Mouse (Mus musculus) kidney, postnatal 14 days (tissue): Measurements from ENCODE around the gene Osbpl10.

ENCODE experiments used
- DNase-seq: peaks from one replicate; pipeline ENCODE4 v3.0.0; 2022; ENCODE audit warnings: mixed read lengths

Gene Osbpl10

DNA sequence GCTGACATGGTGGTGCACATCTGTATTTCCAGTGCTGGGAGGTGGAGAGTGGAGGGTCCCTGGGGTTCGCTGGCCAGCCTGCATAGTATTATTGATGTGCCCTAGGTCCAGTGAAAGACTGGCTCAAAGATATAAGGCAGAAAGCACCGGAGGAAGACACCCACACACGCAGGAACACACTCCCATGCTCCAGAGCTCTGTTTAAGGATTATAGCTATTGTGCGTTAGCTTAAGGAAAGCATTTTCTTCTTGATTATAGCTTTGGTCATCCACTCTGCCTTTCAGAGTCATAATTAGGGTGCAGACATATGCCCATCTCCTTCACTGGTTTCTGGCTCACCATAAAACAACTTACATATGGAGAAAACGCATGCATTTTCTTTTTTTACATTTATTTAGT lies 200.8 kb downstream of the Osbpl10 start:
- no peak for DNase-seq

DNA sequence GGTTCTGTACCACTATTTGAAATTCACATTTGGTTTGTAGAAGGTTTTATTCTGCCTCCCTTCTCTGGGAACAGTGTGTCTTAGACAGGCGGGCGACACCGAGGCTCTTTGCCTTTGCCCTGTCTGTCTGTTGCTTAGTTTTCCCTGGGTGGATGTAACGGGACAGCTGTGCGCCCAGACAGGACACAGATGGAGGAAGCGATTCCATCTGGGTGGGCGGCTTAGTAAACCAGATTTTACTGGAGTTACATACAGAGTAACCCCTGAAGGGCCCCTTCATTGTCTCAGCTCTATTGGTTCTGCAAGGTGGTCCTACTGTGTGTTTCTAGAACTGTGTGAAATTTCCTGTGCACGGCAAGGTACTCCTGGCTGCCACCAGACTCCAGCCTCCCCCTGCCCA lies 201.6 kb downstream of the Osbpl10 start:
- no peak for DNase-seq

DNA sequence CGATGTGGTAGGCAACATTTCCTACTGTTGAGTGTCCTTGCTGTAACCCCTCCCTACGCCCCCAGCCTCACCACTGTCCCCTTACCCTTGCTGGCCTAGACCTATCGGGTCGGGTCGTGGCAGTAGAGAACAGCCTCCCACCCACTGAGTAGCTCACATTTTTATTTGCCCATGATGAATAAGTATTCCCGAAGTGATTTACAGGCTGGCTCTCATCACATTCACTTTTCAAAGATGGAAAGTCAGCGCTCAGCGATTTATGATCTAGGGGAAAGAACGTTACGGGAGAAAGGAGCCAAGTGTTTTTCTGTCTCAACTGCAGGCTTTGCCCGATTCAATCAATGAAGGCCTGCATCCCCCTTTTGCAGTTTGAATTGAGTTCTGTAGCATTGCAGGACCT lies 208.0 kb downstream of the Osbpl10 start:
- no peak for DNase-seq

DNA sequence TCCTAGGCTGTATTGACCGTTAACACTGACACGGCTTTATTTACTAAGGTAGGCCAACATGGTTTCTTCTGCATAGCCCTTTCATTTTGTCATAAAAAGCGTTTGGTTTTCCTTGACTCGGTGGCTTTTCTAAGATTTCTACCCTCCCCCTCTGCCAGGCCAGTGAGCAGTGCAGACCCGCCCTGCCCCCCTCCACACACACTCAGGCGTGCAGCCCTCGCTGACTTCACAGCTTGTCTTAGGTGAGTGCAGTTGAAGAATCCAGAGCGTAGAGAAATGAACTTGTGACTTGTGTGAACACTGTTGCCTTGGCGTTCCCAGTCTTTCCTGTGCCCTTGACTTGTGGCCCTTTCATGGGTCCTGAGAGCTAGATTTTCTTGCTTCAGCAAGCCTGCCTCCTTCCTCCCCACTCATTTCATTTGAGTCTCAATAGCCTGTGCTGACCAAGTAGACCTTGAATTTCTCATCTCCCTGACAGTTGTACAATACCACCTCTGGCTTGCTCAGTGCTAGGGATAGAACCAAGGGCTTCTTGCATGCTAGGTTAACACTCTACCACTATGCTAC lies 212.1 kb downstream of the Osbpl10 start:
- peak; percentile 8 for DNase-seq

DNA sequence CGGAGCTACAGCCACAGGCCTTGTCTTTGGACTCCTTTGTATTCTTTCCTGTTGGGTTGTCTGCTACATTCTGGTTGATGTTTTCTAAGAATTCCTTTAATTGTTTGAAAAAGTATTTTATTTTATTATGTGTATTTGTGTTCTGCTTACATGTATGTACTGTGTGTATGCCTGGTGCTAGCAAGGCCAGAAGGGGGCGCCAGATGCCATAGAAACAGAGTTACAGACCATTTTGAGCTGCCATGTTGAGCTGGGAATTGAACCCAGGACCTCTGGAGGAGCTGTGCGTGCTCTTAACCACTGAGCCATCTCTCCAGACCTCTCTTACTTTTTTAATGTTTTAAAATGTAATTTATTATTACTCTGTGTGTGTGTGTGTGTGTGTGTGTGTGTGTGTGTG lies 214.5 kb downstream of the Osbpl10 start:
- DNase-seq = no peak

DNA sequence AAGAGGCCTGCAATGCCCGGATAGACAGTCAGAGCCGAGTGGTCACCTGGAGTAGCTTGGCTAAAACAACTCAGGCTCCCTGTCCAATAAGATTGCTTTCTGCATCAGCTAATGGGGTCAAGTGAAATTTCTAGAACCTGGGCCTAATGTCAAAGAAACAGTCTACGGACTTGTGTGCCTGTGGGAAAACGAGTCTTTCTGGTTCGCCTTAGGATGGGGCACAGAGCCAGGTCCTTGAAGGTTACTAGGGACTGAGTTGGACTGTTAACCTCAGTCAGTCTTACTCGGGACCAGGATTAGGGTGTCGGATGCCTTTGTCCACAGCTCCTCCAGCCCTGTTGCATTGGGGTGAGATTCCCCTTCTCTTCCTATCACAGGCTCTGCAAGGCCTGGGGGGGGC lies 218.7 kb downstream of the Osbpl10 start:
- DNase-seq = peak; percentile 10

DNA sequence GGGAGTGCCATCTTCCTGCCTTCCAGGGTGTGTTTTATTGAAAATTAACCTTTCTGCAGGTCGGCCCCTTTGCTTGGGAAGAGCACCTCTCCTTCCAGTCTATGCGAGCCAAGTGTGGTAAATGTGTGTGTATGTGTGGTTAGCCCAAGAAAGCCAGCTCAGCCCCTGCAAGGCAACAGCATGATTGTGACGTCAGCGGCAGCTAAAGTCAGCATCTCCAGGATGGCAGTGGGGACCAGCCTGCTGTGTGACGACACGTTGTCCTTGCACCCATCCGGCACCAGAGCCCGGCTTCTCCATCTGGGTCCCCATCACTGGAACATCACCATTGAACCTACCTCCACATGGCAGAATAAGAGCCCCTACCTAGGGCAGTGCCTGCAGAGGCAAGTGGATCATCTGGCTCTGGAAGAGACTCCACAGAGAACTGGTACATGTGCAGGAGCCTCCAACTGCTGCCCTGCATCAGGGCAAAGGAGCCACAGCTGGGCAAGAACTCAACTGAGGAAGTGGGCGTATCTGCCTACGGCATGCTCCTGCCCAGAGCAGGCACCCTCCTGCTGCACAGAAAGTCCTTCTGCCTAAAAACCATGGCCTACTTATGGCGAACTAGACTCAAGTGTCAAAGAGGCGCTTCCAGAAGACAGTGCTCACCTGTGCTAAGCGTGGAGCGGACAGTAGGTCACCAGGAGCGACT lies 221.9 kb downstream of the Osbpl10 start:
- DNase-seq = no peak

DNA sequence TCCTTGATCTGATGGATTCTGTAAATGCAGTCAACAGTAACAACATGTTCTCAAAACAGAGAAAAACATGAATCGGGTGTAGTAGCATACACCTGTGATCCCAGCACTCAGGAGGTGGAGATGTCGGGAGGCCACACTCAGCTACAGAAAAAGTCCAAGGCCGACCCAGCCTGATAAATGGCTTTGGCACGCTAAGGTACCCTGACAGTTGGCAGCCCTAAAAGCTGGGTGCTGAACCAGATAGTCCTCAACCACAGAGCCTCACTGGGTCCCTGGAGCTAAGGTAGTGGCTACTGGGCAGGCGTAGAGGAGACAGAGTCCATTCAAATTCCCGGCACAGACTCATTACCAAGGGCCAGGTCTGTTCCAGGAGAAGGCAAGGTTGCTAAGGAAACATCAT lies 222.9 kb downstream of the Osbpl10 start:
- DNase-seq = no peak

DNA sequence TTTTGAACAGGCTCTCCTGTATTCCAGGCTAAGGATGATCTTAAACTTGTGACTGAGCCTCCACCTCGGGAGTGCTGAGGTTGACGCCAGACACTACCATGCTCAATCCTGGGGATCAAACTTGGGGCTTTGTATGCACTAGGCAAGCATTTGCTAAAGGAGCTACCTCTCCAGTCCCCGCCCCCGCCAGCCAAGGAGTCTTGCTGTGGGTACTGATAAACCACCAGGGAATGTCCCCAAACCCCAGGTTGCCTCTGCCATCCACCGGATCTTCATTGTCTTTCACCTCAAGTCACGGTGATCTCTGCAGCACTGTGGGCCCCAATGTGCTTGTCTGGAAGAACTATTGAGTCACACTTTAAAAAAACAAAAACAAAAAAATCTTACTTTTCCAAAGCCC lies 224.8 kb downstream of the Osbpl10 start:
- DNase-seq = no peak

DNA sequence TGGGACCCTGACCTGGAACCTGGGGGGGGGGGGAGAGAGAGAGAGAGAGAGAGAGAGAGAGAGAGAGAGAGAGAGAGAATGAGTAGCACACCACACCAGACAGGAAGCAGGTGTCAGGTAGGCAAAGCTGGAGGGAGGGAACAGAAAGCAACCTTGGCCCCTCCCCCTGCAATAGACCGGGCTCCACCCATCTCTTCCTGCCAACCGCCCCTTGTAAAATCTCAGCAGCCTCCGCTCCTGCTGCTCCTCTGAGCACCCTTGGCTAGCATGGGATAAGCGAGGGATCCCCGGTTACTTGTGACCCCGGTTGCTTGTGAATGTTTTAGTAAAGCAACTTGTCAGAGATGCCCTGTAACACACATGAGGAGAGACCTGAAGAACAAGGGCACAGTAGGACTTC lies 227.1 kb downstream of the Osbpl10 start:
- peak; percentile 13 for DNase-seq

DNA sequence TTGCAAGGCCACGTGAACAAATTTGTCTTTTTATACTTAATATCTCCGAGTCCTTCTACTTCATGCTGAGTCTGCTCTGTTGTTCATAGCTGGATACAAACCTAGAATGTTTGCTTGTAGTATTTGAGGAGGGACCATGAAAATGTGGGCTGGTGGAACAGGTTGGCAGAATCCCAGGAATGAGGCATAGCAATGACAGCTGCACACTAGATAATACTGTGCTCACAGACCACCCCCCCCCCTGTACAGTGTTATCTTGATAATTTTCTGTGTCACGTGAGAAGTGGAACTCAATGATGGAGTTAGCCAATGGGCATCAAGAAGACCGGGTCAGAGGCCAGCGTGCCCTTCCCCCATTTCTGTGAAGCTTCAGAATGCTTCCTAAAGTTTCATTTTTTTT lies 227.8 kb downstream of the Osbpl10 start:
- no peak for DNase-seq

DNA sequence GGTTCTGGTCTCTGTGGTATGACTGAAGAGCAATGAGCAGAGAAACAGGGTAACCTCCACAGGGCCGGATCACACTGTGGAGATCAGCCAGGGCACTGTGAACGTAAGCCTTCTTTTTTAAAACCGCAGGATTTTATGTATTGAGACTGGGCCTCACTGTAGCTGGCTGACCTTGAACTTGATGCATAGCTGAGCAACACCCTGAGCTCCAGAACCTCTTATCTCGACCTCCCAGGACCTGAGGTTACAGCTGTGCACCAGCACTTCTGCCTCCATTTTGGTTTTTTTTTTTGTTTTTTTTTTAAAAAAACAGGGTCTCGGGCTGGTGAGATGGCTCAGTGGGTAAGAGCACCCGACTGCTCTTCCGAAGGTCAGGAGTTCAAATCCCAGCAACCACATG lies 231.4 kb downstream of the Osbpl10 start:
- no peak for DNase-seq

DNA sequence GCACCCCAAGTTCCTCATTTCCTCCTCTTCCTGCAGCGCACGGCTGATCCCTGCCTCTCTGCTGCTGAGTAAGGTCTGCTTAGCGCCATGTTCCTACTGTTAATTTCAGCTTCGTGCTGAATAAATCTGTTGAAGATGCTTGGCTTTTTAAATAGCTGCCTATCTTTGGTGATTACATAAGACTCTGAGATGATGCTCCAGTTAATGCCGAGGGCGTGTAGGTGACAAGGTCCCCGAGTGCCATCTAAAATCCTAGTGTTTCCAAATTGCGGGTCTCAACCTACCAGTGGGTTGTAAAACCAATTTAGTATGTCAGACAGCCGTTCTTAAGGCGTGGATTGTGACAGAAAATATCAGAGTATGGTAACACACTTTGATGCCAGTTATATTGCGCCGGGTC lies 232.2 kb downstream of the Osbpl10 start:
- no peak for DNase-seq

DNA sequence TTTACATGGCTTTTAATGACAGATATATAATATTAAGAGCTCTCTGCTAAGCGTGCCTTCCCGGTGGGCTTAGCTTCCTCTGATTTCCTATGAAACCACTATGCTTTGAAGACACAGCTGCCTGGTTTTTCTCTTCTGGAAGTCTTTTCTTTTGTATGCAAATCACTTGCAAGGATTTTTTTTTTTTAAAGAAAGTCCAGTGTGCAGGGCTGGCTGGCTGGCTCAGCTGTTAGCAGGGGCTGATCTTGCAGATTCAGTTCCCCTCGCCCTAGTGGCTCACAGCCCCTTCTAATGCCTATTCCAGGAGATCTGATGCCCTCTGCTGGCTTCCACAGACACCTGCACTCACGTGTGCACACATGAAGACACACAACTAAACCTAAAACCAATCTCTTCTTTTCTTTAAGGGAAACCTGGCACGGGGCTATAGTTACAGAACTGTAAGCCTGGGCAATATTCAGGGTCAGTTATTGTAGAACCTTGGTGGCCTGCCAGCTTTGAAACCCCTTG lies 235.4 kb downstream of the Osbpl10 start:
- DNase-seq = no peak

DNA sequence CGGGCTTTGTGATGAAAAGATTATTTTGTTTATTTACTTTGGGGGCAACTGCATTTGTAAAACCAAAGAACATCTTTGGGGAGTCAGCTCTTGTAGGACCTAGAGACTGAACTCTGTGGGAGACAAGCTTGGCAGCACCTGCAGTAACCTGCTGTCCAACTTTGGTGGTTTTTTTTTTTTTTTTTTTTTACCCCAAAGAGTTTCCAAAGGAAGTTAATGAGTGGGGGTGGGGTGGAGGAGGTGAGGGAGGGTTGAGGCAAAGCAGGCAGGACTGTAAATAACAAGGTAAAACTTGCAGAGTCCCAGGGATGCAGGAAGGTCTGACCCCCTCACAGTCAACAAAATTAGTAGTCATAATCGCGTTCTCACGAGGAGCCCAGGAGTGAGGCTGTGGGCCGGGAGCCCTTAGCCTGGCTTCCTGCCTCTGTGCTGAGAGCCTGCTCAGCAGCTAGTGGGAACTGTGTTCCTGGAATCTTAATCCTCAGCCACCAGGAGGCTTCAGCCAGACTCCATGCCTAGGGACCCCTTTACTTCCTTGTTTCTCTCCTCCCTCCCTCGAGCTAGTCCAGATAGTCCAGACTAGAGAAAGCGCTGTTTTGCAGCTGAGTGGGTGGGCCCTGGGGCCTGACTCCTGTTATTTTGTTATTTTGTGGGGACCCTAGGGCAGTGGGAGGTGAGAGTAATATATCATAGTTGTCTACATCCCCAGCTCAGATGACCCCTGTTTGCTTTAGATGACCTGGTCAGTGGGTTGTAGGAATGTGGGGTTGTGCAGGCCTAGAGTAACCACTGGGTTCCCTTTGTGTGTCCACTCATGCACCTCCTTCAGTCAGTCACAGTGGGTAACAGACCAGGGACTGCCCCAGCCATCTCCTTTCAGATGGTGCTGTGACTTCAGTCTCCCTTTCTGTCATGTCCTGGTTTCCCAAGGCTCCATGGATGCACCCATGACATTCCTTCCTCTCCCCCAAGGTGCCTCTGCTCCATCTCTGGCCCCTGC lies 236.5 kb downstream of the Osbpl10 start:
- DNase-seq = peak; percentile 7

DNA sequence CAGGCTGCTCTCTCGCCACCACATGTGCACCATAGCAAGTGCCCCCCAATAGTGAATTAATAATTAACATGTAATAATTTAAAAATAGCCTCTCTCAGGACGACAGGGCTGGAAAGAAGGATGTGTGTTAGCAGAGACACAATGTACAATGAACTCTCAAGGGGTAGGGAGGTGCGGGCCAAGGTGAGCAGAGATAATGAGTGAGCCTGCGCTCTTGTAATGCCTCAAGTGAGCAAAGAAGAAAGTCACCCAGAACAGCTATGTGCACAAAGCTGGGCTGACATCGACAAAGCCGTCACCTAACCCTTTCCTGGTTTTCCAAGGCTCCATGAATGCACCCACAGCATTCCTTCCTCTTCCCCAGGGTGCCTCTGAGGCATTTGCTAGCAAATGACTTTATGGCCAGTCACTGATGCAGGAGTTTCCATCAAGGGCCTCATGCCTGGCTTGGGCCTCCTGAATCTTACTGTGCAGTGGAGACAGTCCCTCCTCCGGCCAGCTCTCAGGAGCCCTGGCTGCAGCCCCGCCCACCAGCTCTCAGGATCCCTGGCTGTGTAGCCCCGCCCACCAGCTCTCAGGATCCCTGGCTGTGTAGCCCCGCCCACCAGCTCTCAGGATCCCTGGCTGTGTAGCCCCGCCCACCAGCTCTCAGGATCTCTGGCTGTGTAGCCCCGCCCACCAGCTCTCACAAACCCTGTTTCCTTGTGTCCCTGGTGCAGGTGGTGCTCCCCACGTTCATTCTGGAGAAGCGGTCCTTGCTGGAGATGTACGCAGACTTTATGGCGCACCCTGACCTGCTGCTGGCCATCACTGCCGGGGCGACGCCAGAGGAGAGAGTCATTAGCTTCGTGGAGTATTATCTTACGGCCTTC lies 237.7 kb downstream of the Osbpl10 start:
- DNase-seq = peak; percentile 52

DNA sequence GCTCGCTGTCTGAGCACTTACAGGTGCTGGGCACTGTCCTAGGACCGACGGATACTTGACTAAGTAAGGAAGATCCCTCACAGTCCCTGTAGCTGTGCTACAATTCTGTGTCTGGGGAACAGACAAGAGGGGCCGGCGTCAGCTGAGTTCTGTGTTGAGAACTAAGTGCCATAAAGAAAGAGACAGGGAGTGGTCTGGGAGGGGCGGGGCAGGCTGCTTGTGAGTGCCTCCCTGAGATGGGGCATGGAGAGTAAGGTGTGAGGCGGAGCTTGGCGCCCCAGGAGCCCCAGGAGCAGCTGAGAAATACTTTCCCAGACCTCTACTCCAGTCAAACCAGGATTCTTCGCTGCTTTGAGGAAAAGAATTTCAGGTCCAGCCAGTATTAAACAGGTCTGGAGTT lies 239.6 kb downstream of the Osbpl10 start:
- DNase-seq = no peak

DNA sequence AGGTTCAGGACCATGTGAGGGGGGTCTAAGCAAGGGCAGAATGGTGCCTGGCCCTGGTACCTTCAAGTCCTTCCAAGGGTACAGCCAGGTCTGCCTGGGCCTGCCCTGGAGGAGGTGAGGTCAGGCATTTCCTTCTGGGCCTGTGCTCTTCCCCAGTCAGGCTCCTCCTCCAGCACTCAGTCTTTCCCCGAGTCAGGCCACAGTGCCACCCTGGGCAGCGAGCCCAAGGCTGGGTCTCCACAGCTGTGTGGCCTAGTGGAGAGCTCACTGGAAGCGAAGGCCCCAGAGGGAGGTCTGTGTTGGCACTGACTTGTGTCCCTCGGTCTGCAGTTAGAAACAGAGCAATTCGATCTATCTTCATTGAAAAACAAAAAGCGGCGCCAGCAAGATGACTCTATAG lies 242.1 kb downstream of the Osbpl10 start:
- DNase-seq = no peak

DNA sequence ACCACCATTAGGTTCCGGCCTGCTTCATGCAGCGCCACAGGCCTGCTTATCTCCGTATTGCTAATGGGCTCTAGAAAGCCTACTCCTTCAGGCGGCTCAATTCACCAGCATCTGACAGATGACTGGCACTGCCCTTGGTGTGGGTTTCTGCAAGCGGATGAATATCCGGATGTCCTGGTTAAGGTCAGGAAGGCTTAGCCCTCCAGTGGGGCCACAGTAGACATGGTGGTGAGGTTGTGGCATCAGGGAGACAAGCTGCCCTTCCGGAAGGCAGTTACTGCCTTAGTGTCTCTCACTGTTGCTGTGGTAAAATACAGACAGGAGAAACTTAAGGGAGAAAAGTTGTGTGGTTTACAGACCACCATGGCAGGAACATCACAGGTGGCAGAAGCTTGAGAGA lies 242.9 kb downstream of the Osbpl10 start:
- DNase-seq = no peak

DNA sequence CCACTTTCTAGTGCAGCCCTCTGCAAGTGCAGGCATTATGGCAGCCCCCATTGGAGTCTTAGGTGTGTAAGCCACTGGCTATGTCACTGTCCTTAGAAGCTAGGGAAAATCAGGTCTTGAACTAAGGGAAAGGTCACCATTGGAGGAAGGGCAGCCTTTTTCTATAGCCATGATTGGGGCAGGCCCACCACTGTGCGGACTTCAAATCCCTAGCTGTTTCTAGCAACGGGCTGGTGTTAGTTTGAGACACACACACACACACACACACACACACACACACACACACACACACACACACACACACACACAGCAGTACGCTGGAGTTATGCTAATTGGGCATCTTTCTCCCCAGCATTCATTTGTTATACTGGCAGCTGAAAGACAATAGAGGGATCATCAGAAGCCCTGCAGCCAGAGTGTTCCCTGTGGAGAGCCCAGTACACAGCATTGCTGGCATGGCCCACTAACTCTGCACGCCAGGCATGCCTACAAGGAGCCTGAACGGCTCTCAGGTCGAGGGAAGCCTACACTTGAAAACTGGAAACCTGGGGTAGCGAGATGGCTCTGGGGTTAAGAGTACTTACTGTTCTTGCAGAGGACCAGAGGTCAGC lies 246.5 kb downstream of the Osbpl10 start:
- no peak for DNase-seq

DNA sequence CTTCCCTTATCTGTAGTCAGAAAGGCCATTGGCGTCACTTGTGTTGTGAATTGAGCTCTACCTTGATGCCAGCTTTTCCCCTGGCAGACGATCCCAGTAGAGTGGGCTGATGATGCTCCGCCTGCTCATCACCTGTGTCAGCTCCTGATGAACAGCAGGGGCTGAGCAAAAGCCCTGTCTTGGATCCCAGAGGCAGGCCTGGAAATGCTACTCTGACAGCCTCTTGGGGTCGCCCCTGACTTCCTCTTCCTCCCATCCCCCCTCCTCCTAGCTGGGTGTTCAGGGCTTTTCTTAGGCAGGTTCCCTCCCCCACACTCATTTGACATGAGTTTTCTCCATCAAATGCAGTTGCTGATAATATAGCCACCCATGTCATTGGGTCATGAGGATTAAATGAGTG lies 250.8 kb downstream of the Osbpl10 start:
- DNase-seq = no peak

DNA sequence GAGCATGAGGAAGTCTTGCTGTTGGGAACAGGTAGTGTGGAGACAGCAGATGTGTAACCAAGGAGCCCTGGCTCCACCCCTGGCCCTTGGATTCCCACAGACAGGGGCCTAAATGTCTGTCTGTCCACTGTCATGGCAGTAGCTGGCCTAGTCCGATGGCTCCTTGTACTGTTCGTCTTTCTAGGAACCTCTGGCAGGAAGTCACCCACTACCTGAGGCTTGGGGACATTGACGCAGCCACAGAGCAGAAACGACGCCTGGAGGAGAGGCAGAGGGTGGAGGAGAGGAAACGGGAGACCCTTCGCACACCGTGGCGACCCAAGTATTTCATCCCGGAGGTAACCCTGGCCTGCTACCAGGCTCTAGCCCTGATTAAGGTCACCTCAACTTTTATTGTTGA lies 251.3 kb downstream of the Osbpl10 start:
- no peak for DNase-seq
